Mouse (Mus musculus) embryonic facial prominence, embryonic 15.5 days (tissue): ENCODE measurements around the gene Zc3h12a. TPM values are rescaled to one million over a fixed set of nuclear protein-coding genes. Genes with fewer than 3 reads are reported as not detected.

Experiments
- ATAC-seq: fragments of 200-750 bp; cut with Nextera tagmentation; 2 replicates; pipeline ENCODE4 v1.8.0; 2017; ENCODE audit warnings: low read depth, moderate TSS enrichment; ENCODE audit not compliant: insufficient number of reproducible peaks, low FRiP score, low TSS enrichment
- H3K27ac ChIP-seq: fragments of 300-500 bp; sonication (generic); replicated peaks from 2 replicates; pipeline ENCODE4 v1.5.1; 2015; ENCODE audit warnings: mild to moderate bottlenecking, inconsistent platforms
- H3K27me3 ChIP-seq: fragments of 300-500 bp; sonication (generic); 2 replicates; pipeline ENCODE4 v1.6.1; 2015; ENCODE audit warnings: inconsistent platforms
- H3K36me3 ChIP-seq: fragments of 300-500 bp; sonication (generic); 2 replicates; pipeline ENCODE4 v1.6.1; 2015; ENCODE audit warnings: mild to moderate bottlenecking, inconsistent platforms
- H3K4me1 ChIP-seq: fragments of 300-500 bp; sonication (generic); 2 replicates; pipeline ENCODE4 v1.6.1; 2015; ENCODE audit warnings: inconsistent platforms
- H3K4me2 ChIP-seq: fragments of 300-500 bp; sonication (generic); replicated peaks from 2 replicates; pipeline ENCODE4 v1.6.1; 2015; ENCODE audit warnings: mild to moderate bottlenecking, inconsistent platforms
- H3K4me3 ChIP-seq: fragments of 300-500 bp; sonication (generic); replicated peaks from 2 replicates; pipeline ENCODE4 v1.5.1; 2015; ENCODE audit warnings: mild to moderate bottlenecking, inconsistent platforms
- H3K9ac ChIP-seq: fragments of 300-500 bp; sonication (generic); 2 replicates; pipeline ENCODE4 v1.6.1; 2015; ENCODE audit warnings: inconsistent platforms
- H3K9me3 ChIP-seq: fragments of 300-500 bp; sonication (generic); replicated peaks from 2 replicates; pipeline ENCODE4 v1.6.1; 2016; ENCODE audit warnings: inconsistent platforms
- WGBS: fragments of 180-500 bp; shearing (Covaris S2); methylation state at CpG from one replicate; pipeline ENCODE4 v1.1.7; 2015; 5-methylcytosine and 5-hydroxymethylcytosine counted together
- polyA plus RNA-seq: library from polyadenylated mRNA; unstranded; fragments of >200 nt; fragmentation: Nextera tagmentation; extraction: Ambion mirVana; gene quantifications from 2 replicates; pipeline ENCODE4 v1.2.1, GENCODE M21; 2015

Zc3h12a gene
- polyA plus RNA-seq, 1 experiment from 2014 or later, result 2.1 TPM

DNA sequence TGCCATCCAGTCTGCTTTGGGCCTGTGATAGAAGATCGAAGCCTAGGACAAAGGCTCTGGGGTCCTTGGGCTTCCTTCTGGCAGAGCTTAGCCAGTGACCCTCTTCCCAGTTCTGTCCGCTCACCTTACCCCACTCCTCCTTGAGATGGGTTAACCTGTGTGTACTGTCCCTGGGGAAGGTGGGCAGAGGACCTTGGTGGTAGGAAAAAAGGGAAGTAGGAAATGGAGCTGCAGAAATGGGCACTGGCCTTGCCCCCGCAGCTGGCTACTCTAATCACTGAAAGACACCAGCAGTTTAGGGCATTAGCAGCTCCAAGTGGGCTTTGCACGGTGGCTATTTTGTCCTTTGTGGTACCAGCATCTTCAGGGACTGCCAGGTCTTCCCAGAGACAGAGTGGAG lies 12.6 kb downstream of the Zc3h12a start:
- no peaks in the 10 kb centered on the region for H3K27me3 ChIP-seq
- peak overlapping the region; percentile 65 for H3K27ac ChIP-seq
- H3K36me3 ChIP-seq, result peaks cover 6% of the 10 kb centered on the region; the same call in 1 of the 2 replicates
- no peaks in the 10 kb centered on the region for H3K9me3 ChIP-seq
- peaks cover 29% of the 10 kb centered on the region for H3K4me1 ChIP-seq
- H3K9ac ChIP-seq, result no peak overlapping the region
- ATAC-seq, result no peak
- 80% methylated on average over 4 of the region's 4 CpGs for WGBS
- H3K4me2 ChIP-seq, result 0 out of 2 replicates have a peak overlapping the region, but pooled peaks have one; percentile 10
- H3K4me3 ChIP-seq, result no peak overlapping the region

DNA sequence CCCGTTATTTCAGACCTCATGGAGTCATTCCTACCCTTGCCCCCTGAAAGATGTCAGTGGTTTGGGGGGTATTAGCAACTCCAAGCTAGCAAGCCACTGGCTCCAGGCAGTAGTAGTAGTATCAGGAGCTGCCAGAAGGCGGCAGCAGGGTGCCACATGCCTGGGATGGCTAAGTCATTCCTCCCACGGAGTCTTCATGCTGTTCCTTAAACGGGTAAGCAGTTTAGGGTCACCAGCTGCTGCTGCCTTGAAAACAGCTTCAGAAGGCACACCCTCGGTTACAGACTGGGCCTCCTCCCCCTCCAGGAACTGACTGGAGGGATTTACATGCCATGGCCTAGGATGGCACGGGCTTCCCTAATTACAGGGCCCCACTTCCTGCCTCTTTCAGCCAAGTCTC lies 13.0 kb downstream of the Zc3h12a start:
- Histone ChIP-seq H3K4me1 (peaks cover 29% of the 10 kb centered on the region), H3K4me3 (no peak overlapping the region), H3K9me3 (no peaks in the 10 kb centered on the region), H3K27ac (peak overlapping the region; percentile 65; the same call in 1 of the 2 replicates), H3K27me3 (no peaks in the 10 kb centered on the region), H3K9ac (no peak overlapping the region), H3K4me2 (0 out of 2 replicates have a peak overlapping the region, but pooled peaks have one; percentile 10), H3K36me3 (peaks cover 10% of the 10 kb centered on the region)
- ATAC-seq, result peak; percentile 16; the same call in 1 of the 2 replicates
- WGBS, result 5% methylated on average over 6 of the region's 6 CpGs

DNA sequence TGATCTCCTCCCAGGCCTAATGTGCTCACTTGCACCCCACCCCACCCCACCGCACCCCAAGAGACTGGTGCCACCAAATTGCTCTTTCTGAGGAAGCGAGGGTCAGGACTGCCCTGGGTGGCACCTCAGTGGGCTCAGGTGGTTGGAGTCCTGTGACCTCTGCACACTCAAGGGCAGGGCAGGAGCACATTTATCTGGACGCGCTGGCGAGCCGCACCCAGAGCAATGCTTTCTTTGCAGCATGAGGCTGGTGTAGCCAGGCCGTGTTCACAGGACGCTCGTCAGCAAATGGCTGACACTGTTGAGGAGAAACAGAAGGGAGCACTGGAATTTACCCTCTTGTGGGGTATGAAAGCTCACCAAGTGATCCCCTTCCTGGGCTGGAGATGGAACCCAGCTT lies 22.3 kb downstream of the Zc3h12a start:
- Histone ChIP-seq H3K9ac (no peak overlapping the region), H3K36me3 (peaks cover 52% of the 10 kb centered on the region), H3K4me3 (no peak overlapping the region), H3K4me2 (no peak overlapping the region), H3K27ac (no peak overlapping the region), H3K4me1 (no peaks in the 10 kb centered on the region), H3K27me3 (no peaks in the 10 kb centered on the region), H3K9me3 (no peaks in the 10 kb centered on the region)
- no peak for ATAC-seq
- WGBS, result 91% methylated on average over 9 of the region's 9 CpGs

DNA sequence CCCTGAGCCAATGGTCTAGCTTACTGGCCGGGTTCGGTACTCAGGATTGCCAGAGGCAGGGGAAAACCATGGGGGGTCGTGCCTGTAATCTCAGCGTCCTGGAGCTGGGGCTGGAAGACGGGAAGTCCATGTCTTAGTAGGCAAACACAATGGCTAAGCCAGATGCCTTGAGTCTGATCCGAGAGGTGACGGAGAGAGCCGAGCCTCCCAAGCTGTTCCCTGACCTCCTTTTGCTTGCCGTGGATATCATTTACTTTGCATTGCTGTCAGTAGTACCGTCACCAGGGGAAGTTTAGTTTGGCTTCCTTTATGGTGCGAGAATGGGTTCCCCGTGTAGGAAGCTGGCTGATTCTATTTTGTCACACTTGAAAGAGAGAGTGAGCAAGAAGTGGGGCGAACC lies 26.3 kb downstream of the Zc3h12a start:
- Histone ChIP-seq H3K9me3 (no peaks in the 10 kb centered on the region), H3K4me2 (no peak overlapping the region), H3K27me3 (no peaks in the 10 kb centered on the region), H3K36me3 (peaks cover 34% of the 10 kb centered on the region), H3K4me3 (no peak overlapping the region), H3K9ac (no peak overlapping the region), H3K27ac (no peak overlapping the region), H3K4me1 (no peaks in the 10 kb centered on the region)
- ATAC-seq, result no peak
- WGBS, result 63% methylated on average over 13 of the region's 13 CpGs

DNA sequence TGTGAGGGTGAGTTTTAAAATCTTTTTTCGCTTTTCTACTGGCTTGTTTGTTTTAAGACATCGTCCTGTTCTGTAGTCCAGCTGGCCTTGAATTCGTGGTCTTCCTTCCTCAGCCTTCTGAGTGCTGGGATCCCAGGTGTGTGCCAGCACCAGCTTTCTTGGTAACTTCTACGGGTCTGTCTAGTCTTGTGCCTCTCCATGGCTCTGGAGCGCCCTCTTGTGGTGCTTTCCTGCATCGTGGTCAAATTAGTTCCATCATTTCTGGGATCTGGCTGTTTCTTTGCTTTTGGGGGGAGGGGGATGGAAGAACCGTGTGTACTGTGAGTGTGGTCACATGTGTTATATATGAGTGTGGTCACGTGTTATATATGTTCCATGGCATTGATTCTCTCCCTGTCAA lies 28.2 kb downstream of the Zc3h12a start:
- no peak for ATAC-seq
- no peaks in the 10 kb centered on the region for H3K27me3 ChIP-seq
- H3K4me2 ChIP-seq, result no peak overlapping the region
- no peak overlapping the region for H3K4me3 ChIP-seq
- no peaks in the 10 kb centered on the region for H3K4me1 ChIP-seq
- H3K27ac ChIP-seq, result no peak overlapping the region
- H3K9ac ChIP-seq, result no peak overlapping the region
- WGBS, result 10% methylated on average over 8 of the region's 8 CpGs
- no peaks in the 10 kb centered on the region for H3K9me3 ChIP-seq
- peaks cover 24% of the 10 kb centered on the region for H3K36me3 ChIP-seq

DNA sequence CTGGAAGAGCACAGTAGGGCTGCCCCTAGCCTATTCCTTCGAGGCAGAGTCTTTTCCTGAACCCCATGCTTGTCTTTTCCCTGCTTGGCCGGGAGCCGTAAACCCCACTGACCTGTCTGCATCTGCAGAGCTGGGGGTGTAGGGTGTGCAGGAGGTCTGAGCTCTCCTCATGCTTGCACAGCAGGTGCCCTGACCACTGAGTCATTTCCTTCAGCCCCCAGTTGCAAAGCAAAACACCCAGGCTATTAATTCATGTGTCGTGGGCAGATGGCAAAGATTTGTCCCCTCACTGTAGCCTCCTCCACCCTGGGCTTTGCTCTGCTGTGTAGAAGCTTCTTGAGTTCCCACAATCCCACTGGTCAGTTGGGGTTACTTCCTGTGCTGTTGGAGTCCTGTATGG lies 30.2 kb downstream of the Zc3h12a start:
- WGBS, result 81% methylated on average over 4 of the region's 4 CpGs
- Histone ChIP-seq H3K27me3 (no peaks in the 10 kb centered on the region), H3K4me1 (no peaks in the 10 kb centered on the region), H3K4me2 (no peak overlapping the region), H3K9ac (no peak overlapping the region), H3K4me3 (no peak overlapping the region), H3K27ac (no peak overlapping the region), H3K36me3 (peaks cover 11% of the 10 kb centered on the region), H3K9me3 (no peaks in the 10 kb centered on the region)
- no peak for ATAC-seq

DNA sequence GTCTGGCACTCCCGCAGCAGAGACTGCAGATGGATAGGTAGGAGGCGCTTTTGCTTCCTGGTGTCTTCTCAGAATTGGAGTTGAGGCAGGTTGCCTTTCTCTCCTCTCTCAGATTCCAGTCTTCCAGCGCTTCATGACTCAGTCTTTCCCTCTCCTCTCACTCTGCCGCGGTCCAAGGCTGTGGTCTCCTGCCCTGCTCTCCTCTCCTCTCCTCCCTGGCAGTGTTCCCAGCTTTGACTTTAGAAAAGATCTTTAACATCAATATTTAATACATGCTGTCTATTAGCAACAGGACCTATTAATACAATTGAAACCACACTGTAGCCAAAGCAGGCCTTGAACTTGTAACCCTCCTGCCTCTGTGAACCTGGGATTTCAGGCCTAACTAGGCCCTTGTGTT lies 31.6 kb downstream of the Zc3h12a start:
- Histone ChIP-seq H3K36me3 (peaks cover 13% of the 10 kb centered on the region), H3K4me3 (no peak overlapping the region), H3K9ac (no peak overlapping the region), H3K9me3 (no peaks in the 10 kb centered on the region), H3K27me3 (no peaks in the 10 kb centered on the region), H3K4me2 (no peak overlapping the region), H3K4me1 (no peaks in the 10 kb centered on the region), H3K27ac (no peak overlapping the region)
- no peak for ATAC-seq
- 86% methylated on average over 5 of the region's 5 CpGs for WGBS

DNA sequence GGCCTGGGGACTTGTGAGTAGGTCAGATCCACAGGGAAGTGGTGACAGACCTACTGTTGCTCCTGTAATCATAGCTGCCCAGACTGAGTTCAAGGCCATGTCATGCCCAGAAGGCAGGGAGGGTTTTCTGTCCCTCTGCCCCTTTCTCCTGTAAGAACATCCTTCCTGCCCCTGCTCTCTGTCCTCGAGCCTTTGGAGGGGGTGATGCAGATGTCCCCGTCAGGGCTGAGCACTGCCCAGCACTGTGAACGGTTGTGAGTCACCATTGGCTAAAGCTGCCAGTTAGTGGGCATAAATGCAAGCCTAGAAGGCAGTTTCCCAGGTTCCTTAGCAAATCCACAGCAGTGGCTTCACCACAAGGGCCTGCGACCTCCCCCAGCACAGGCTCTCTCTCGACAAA lies 34.6 kb downstream of the Zc3h12a start:
- ATAC-seq, result no peak
- H3K4me1 ChIP-seq, result no peaks in the 10 kb centered on the region
- H3K4me2 ChIP-seq, result no peak overlapping the region
- no peak overlapping the region for H3K9ac ChIP-seq
- peaks cover 41% of the 10 kb centered on the region for H3K36me3 ChIP-seq
- no peaks in the 10 kb centered on the region for H3K9me3 ChIP-seq
- no peak overlapping the region for H3K27ac ChIP-seq
- no peak overlapping the region for H3K4me3 ChIP-seq
- no peaks in the 10 kb centered on the region for H3K27me3 ChIP-seq
- 87% methylated on average over 5 of the region's 5 CpGs for WGBS

DNA sequence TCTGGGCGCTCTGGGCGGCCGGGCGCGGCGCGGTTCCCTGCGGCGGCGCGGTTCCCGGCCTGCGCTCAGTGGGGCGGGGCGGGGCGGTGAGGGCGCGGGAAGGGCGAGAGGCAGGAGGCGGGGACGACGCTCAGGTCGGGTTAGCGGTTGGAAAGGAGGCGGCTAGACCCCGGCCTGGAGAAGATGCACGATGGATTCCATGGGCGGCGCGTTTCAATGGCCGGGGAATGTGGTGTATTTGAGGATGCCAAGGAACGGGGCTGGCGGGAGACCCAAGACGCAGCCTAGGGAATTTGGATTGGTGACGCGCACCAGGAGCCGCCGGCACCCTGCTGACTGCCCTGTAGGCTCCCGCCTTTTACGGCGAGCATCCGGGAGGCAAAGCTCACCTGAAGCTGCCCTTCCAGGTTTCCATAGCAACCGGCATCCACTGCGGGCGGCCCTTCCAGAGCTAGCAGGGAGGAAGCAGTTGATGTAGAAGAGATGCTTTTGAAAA lies 42.2 kb downstream of the Zc3h12a start:
- Histone ChIP-seq H3K9ac (peak overlapping the region; percentile 83), H3K27me3 (no peaks in the 10 kb centered on the region), H3K4me1 (peaks cover 20% of the 10 kb centered on the region), H3K4me3 (peak overlapping the region; percentile 96), H3K4me2 (peak overlapping the region; percentile 88), H3K36me3 (peaks cover 34% of the 10 kb centered on the region), H3K27ac (peak overlapping the region; percentile 98), H3K9me3 (no peaks in the 10 kb centered on the region)
- peak; percentile 92 for ATAC-seq
- under 1% methylated on average over 45 of the region's 45 CpGs for WGBS

DNA sequence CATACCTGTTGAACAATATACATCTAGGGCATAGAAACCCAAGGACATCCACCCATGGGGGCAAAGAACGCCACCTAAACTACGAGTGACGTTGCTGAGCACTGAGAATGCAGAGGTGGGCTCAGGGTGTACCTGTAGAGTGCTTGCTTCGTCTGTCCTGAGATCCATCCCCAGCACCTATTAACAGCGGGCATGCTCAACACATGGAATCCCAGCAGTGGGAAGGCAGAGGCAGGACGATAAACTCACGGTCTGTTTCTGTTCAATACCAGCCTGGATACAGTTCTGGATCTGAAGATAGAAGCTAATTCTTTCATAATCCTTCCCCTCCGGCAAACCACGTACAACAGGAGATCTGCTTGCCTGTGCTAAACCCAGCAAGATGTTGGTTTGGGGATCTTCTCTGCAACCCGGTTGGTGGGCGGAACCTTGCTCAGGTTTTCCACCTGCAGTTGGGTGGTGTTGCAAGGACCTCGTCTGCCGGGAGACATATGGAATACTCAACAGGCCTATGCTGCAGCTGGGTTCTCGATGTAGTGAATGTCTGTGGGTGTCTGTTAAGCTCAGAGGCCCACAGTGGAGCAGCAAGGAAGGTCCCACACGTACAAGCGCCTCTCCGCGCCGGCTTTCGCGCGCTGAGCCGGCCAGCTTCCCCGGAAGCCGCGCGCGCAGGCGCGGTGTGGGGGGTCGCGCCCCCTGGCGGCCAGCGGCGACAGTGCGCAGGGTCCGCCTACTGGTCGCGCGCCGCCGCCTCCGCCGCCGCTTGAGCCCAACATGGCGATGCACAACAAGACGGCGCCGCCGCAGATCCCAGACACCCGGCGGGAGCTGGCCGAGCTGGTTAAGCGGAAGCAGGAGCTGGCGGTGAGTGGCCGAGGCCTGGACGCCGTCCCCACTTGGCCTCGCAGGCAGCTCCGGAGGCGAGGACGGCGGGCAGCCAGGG lies 43.0 kb downstream of the Zc3h12a start, which contains the start of gene Meaf6:
Gene Meaf6 (plus strand): TSS at position 732 of the 943 bp plus-strand sequence.
- H3K4me1 ChIP-seq, result peaks cover 20% of the 10 kb centered on the region
- peak within 1 kb of the TSS; percentile 88 for H3K4me2 ChIP-seq
- H3K27ac ChIP-seq, result peak within 1 kb of the TSS; percentile 98
- peak within 1 kb of the TSS; percentile 96 for H3K4me3 ChIP-seq
- H3K27me3 ChIP-seq, result no peaks in the 10 kb centered on the region
- WGBS, result 1% methylated on average over 63 of the region's 63 CpGs
- H3K36me3 ChIP-seq, result peaks cover 27% of the 10 kb centered on the region
- peak within 1 kb of the TSS; percentile 83 for H3K9ac ChIP-seq
- ATAC-seq, result peak; percentile 85
- no peaks in the 10 kb centered on the region for H3K9me3 ChIP-seq

DNA sequence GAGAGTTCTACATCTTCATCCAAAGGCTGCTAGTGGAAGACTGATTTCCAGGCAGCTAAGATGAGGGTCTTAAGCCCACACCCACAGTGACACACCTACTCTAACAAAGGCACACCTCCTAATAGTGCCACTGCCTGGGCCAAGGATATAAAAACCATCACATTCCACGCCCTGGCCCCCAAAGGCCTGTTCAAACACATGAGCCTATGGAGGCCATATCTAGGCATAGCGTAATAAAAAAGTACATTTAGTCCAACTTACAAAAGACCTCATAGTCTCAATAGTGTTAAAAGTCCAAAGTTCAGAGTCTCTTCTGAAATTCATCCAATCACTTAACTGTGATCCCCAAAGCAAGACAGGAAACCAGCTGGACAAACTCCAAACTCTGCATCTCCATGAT lies 48.9 kb downstream of the Zc3h12a start:
- H3K9me3 ChIP-seq, result no peaks in the 10 kb centered on the region
- H3K27me3 ChIP-seq, result no peaks in the 10 kb centered on the region
- H3K9ac ChIP-seq, result no peak overlapping the region
- WGBS, result 93% methylated on average over 2 of the region's 2 CpGs
- H3K4me3 ChIP-seq, result no peak overlapping the region
- no peak for ATAC-seq
- H3K36me3 ChIP-seq, result peaks cover 30% of the 10 kb centered on the region
- no peak overlapping the region for H3K4me2 ChIP-seq
- no peak overlapping the region for H3K27ac ChIP-seq
- H3K4me1 ChIP-seq, result peaks cover 2% of the 10 kb centered on the region; the same call in 1 of the 2 replicates
